In genomic region chr7:124198811-124199570, GRCm38 (mm10) we compare ENCODE assay signal across 10 mouse cellular contexts.
DNase-seq lines count a peak whose midpoint lies in the region; ATAC-seq lines count a peak whose summit lies in the region.
"Had no signal": no experiment of that assay in that cellular context is flagged by ENCODE, and none has a peak within 500 bp of the region (broad histone marks: within the 10 kb centered on the region; RNA-seq: fewer than 3 reads in every experiment).

No protein-coding gene starts in this region.

- peak; percentile 85 for ATAC-seq in frontal cortex, adult (ENCODE audit: low TSS enrichment)
- no peak for ATAC-seq in midbrain, embryonic 15.5 days (replicated peaks)
- no peak for ATAC-seq in forebrain, embryonic 13.5 days

- 77% methylated on average over 6 of the region's 6 CpGs for WGBS in midbrain, embryonic 15.5 days
- 81% methylated on average over 6 of the region's 6 CpGs for WGBS in forebrain, embryonic 13.5 days

- H3K27ac ChIP-seq in midbrain, embryonic 15.5 days = no peak overlapping the region
- no peak overlapping the region for H3K27ac ChIP-seq in forebrain, embryonic 13.5 days
- H3K27ac ChIP-seq: gastrocnemius, adult 2 months had no signal

- H3K36me3 ChIP-seq in midbrain, embryonic 15.5 days (replicated peaks) = no peaks in the 10 kb centered on the region
- H3K36me3 ChIP-seq in forebrain, embryonic 13.5 days (ENCODE audit: poor library complexity, severe bottlenecking) = no peaks in the 10 kb centered on the region

- H3K4me3 ChIP-seq in midbrain, embryonic 15.5 days = no peak overlapping the region
- H3K4me3 ChIP-seq in forebrain, embryonic 13.5 days = no peak overlapping the region
- H3K4me3 ChIP-seq: gastrocnemius, adult 2 months had no signal

- H3K4me1 ChIP-seq in midbrain, embryonic 15.5 days = no peaks in the 10 kb centered on the region
- H3K4me1 ChIP-seq in forebrain, embryonic 13.5 days = no peaks in the 10 kb centered on the region

- no peak for DNase-seq in frontal cortex, postnatal 10 days (ENCODE audit: low spot score in 2 of 2)
- peak; percentile 0 for DNase-seq in lung, postnatal 36 days
- no peak for DNase-seq in lung, postnatal 25 days (ENCODE audit: low spot score)
- DNase-seq in cerebellum, postnatal 36 days = peak; percentile 26 to 37
- peak; percentile 61 for DNase-seq in mesoderm, embryonic 11.5 days (ENCODE audit: low read depth, low spot score)
- DNase-seq: gastrocnemius, adult 2 months; spleen, adult 18-20 months had no signal

- no peak overlapping the region for H3K4me2 ChIP-seq in midbrain, embryonic 15.5 days
- no peak overlapping the region for H3K4me2 ChIP-seq in forebrain, embryonic 13.5 days

- no peaks in the 10 kb centered on the region for H3K27me3 ChIP-seq in midbrain, embryonic 15.5 days (replicated peaks)
- no peaks in the 10 kb centered on the region for H3K27me3 ChIP-seq in forebrain, embryonic 13.5 days

- no peak overlapping the region for H3K9ac ChIP-seq in midbrain, embryonic 15.5 days
- H3K9ac ChIP-seq in forebrain, embryonic 13.5 days = no peak overlapping the region

- H3K9me3 ChIP-seq in midbrain, embryonic 15.5 days = no peaks in the 10 kb centered on the region
- no peaks in the 10 kb centered on the region for H3K9me3 ChIP-seq in forebrain, embryonic 13.5 days (replicated peaks)

Comparison
In these comparisons a context has a peak if more than half of its experiments do, and no peak if none do; other contexts are left out.
1. DNase-seq: peak in lung, postnatal 36 days (single experiment), cerebellum, postnatal 36 days (2 of 2) and mesoderm, embryonic 11.5 days (single experiment); none in frontal cortex, postnatal 10 days (0 of 2) and lung, postnatal 25 days (single experiment).